Comparison of ENCODE assay signal across 8 mouse cellular contexts in genomic region chr7:19268993-19269681, GRCm38 (mm10). TPM values are rescaled to one million over a fixed set of nuclear protein-coding genes. Genes with fewer than 3 reads are reported as not detected.
DNase-seq lines count a peak whose midpoint lies in the region; ATAC-seq and TF ChIP-seq lines count a peak whose summit lies in the region.

No protein-coding gene starts in this region.

- H3K36me3 ChIP-seq in liver, adult 2 months (ENCODE audit: control insufficient read depth, insufficient read depth, low read length) = 0 out of 2 replicates have a peak, but pooled peaks cover 2% of the 10 kb centered on the region
- H3K36me3 ChIP-seq in forebrain, embryonic 10.5 days (replicated peaks) = peaks cover 41% of the 10 kb centered on the region
- peaks cover 15% of the 10 kb centered on the region for H3K36me3 ChIP-seq in kidney, embryonic 16.5 days (ENCODE audit: insufficient read depth, low read length)

- WGBS in liver, adult 2 months = 41% methylated on average over 10 of the region's 10 CpGs
- WGBS in forebrain, embryonic 10.5 days = 55% methylated on average over 10 of the region's 10 CpGs
- 16% methylated on average over 10 of the region's 10 CpGs for WGBS in kidney, embryonic 16.5 days

- no peaks in the 10 kb centered on the region for H3K9me3 ChIP-seq in forebrain, embryonic 10.5 days
- H3K9me3 ChIP-seq in kidney, embryonic 16.5 days (ENCODE audit: low read length) = no peaks in the 10 kb centered on the region

- no peak for TF ChIP-seq POLR2A in liver, adult 2 months (IDR thresholded peaks at IDR 0.05; ENCODE audit: extremely low read depth, insufficient read depth, low read length)

- peak overlapping the region; percentile 37 for H3K4me3 ChIP-seq in liver, adult 2 months (ENCODE audit: insufficient read depth, low read depth, low read length)
- H3K4me3 ChIP-seq in forebrain, embryonic 10.5 days = peak overlapping the region; percentile 99
- peak overlapping the region; percentile 86 for H3K4me3 ChIP-seq in kidney, embryonic 16.5 days (ENCODE audit: low read length)

- DNase-seq in liver, adult 2 months (ENCODE audit: extremely low read depth, low read depth, low spot score) = peak; percentile 21
- DNase-seq in liver = no peak
- DNase-seq in forebrain, embryonic 10.5 days (ENCODE audit: extremely low spot score, low spot score) = no peak
- DNase-seq in lung, postnatal 4 days = peak; percentile 63 to 71
- no peak for DNase-seq in retina, postnatal 1 day
- DNase-seq in layer of hippocampus, adult 8-10 months (ENCODE audit: low spot score in 2 of 2) = no peak
- no peak for DNase-seq in layer of hippocampus, adult 11-12 months (ENCODE audit: low spot score)

- peak overlapping the region; percentile 68 for H3K27ac ChIP-seq in liver, adult 2 months (replicated peaks; ENCODE audit: insufficient read depth, low read depth, low read length)
- peak overlapping the region; percentile 94 for H3K27ac ChIP-seq in forebrain, embryonic 10.5 days
- peak overlapping the region; percentile 94 for H3K27ac ChIP-seq in kidney, embryonic 16.5 days (ENCODE audit: low read length)

- ATAC-seq in kidney, embryonic 16.5 days (ENCODE audit: low FRiP score, low TSS enrichment) = no peak

- peaks cover 6% of the 10 kb centered on the region; the same call in 1 of the 2 replicates for H3K4me1 ChIP-seq in liver, adult 2 months (ENCODE audit: control insufficient read depth, insufficient read depth, low read length)
- H3K4me1 ChIP-seq in forebrain, embryonic 10.5 days = peaks cover 53% of the 10 kb centered on the region
- H3K4me1 ChIP-seq in kidney, embryonic 16.5 days (ENCODE audit: insufficient read depth, low read length) = peaks cover 43% of the 10 kb centered on the region

- peak overlapping the region; percentile 33 for H3K9ac ChIP-seq in liver, adult 2 months (ENCODE audit: low read depth, low read length)
- H3K9ac ChIP-seq in kidney, embryonic 16.5 days (replicated peaks; ENCODE audit: low read length) = peak overlapping the region; percentile 89

- H3K4me2 ChIP-seq in kidney, embryonic 16.5 days (replicated peaks; ENCODE audit: low read depth, low read length) = peak overlapping the region; percentile 98

- TF ChIP-seq CTCF in liver, adult 2 months (IDR thresholded peaks at IDR 0.05; ENCODE audit: low read depth, low read length) = no peak

- peaks cover 30% of the 10 kb centered on the region for H3K79me2 ChIP-seq in liver, adult 2 months (ENCODE audit: control insufficient read depth, insufficient read depth, low read length)

- H3K27me3 ChIP-seq in liver, adult 2 months (ENCODE audit: control insufficient read depth, insufficient read depth, low read length) = no peaks in the 10 kb centered on the region
- H3K27me3 ChIP-seq in forebrain, embryonic 10.5 days (ENCODE audit: poor library complexity, severe bottlenecking) = no peaks in the 10 kb centered on the region
- no peaks in the 10 kb centered on the region for H3K27me3 ChIP-seq in kidney, embryonic 16.5 days (ENCODE audit: insufficient read depth, low read length)

RNA-seq across cellular contexts. Expression of gene Vasp, which starts 2.5 kb away (rescaled TPM):
- 6.3 and 11.3 TPM in 2 replicates for total RNA-seq in liver, adult 2 months (2014; rRNA removed)
- 24.2 and 37.1 TPM in 2 replicates for polyA plus RNA-seq in liver, adult 2 months (2012; rRNA removed)
- 47.4 and 56.9 TPM in 2 replicates for polyA plus RNA-seq in forebrain, embryonic 10.5 days (2016; fragmentation: Nextera tagmentation; extraction: Ambion mirVana)
- 81.0 and 86.9 TPM in 2 replicates for polyA plus RNA-seq in kidney, embryonic 16.5 days (2015; fragmentation: Nextera tagmentation; extraction: Ambion mirVana)
- total RNA-seq in layer of hippocampus, adult 8-10 months (2022) = 10 to 100 TPM; 17.4 to 26.8 (median 19.5) TPM

RNA-seq across cellular contexts. Expression of gene Ppm1n, which starts 10.7 kb away (rescaled TPM):
- 0.20 TPM in 1 of 2 replicates, not detected in the other for total RNA-seq in liver, adult 2 months (2014; rRNA removed)
- polyA plus RNA-seq in liver, adult 2 months (2012; rRNA removed) = 0.13 TPM in 1 of 2 replicates, not detected in the other
- 0.41 and 0.51 TPM in 2 replicates for polyA plus RNA-seq in forebrain, embryonic 10.5 days (2016; fragmentation: Nextera tagmentation; extraction: Ambion mirVana)
- polyA plus RNA-seq in kidney, embryonic 16.5 days (2015; fragmentation: Nextera tagmentation; extraction: Ambion mirVana) = 0.22 TPM in 1 of 2 replicates, not detected in the other
- under 1 TPM in 1 of 4 experiments, not detected in 3; 0.28 TPM for total RNA-seq in layer of hippocampus, adult 8-10 months (2022)

RNA-seq across cellular contexts. Expression of gene Rtn2, which starts 13.3 kb away (rescaled TPM):
- 0.27 and 0.65 TPM in 2 replicates for total RNA-seq in liver, adult 2 months (2014; rRNA removed)
- polyA plus RNA-seq in liver, adult 2 months (2012; rRNA removed) = 0.62 and 1.1 TPM in 2 replicates
- 32.1 and 33.1 TPM in 2 replicates for polyA plus RNA-seq in forebrain, embryonic 10.5 days (2016; fragmentation: Nextera tagmentation; extraction: Ambion mirVana)
- 8.0 and 9.4 TPM in 2 replicates for polyA plus RNA-seq in kidney, embryonic 16.5 days (2015; fragmentation: Nextera tagmentation; extraction: Ambion mirVana)
- 10 to 100 TPM; 76.6 to 96.7 (median 85.4) TPM for total RNA-seq in layer of hippocampus, adult 8-10 months (2022)

RNA-seq across cellular contexts. Expression of gene Fosb, which starts 40.7 kb away (rescaled TPM):
- total RNA-seq in liver, adult 2 months (2014; rRNA removed) = 0.07 and 0.09 TPM in 2 replicates
- 0.06 and 0.11 TPM in 2 replicates for polyA plus RNA-seq in liver, adult 2 months (2012; rRNA removed)
- polyA plus RNA-seq in forebrain, embryonic 10.5 days (2016; fragmentation: Nextera tagmentation; extraction: Ambion mirVana) = 0.10 TPM in 1 of 2 replicates, not detected in the other
- polyA plus RNA-seq in kidney, embryonic 16.5 days (2015; fragmentation: Nextera tagmentation; extraction: Ambion mirVana) = 0.17 and 0.22 TPM in 2 replicates
- total RNA-seq in layer of hippocampus, adult 8-10 months (2022) = 10 to 100 TPM in 3 of 4 experiments, 1 to 10 TPM in 1; 5.4 to 13.8 (median 10.7) TPM

RNA-seq across cellular contexts. Expression of gene Opa3, which starts 41.0 kb away (rescaled TPM):
- 12.9 and 16.0 TPM in 2 replicates for total RNA-seq in liver, adult 2 months (2014; rRNA removed)
- 34.1 and 40.4 TPM in 2 replicates for polyA plus RNA-seq in liver, adult 2 months (2012; rRNA removed)
- polyA plus RNA-seq in forebrain, embryonic 10.5 days (2016; fragmentation: Nextera tagmentation; extraction: Ambion mirVana) = 50.7 and 51.4 TPM in 2 replicates
- 42.9 and 44.6 TPM in 2 replicates for polyA plus RNA-seq in kidney, embryonic 16.5 days (2015; fragmentation: Nextera tagmentation; extraction: Ambion mirVana)
- 10 to 100 TPM; 33.8 to 45.7 (median 40.7) TPM for total RNA-seq in layer of hippocampus, adult 8-10 months (2022)

Comparison
In these comparisons a context has a peak if more than half of its experiments do, and no peak if none do; other contexts are left out.
1. DNase-seq: peak in liver, adult 2 months (single experiment) and lung, postnatal 4 days (2 of 2); none in liver (single experiment), forebrain, embryonic 10.5 days (single experiment), retina, postnatal 1 day (single experiment), layer of hippocampus, adult 8-10 months (0 of 2) and layer of hippocampus, adult 11-12 months (single experiment).
2. H3K4me3 ChIP-seq: peak in every context shown above with its lines; median percentile 99 in forebrain, embryonic 10.5 days; 86 in kidney, embryonic 16.5 days; 37 in liver, adult 2 months.
3. Peak in every context shown above with its lines, with median percentiles within 50 percentile points of each other: H3K27ac ChIP-seq.